26 mouse cellular contexts compared by ENCODE assay signal in the genomic region with DNA sequence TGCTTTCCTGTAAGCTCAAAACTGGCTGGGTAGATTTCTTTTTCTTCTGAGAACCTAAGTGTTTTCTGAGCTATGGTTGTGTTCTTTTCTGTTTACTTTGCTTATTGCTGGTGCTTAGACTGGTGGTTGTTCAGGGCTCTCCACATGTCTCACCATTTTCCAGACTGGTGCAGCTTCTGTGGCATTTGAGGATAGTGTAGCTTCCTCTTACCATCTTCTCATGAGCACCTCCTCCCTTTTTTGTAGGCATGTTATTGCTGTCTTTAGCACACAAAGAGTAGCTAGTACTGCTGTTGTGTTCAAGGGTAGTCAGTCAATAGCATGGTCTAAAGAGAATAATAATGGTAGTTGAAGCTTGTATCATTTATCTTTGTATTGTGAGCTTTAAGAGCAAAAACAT.
DNase-seq lines count a peak whose midpoint lies in the region; ATAC-seq and TF ChIP-seq lines count a peak whose summit lies in the region.
"Had no signal": no experiment of that assay in that cellular context is flagged by ENCODE, and none has a peak within 500 bp of the region (broad histone marks: within the 10 kb centered on the region; RNA-seq: fewer than 3 reads in every experiment).

No protein-coding gene starts in this region.

- no peak overlapping the region for H3K4me3 ChIP-seq in liver, embryonic 13.5 days (replicated peaks)
- H3K4me3 ChIP-seq in liver, postnatal 0 days (ENCODE audit: low read depth, low read length), result no peak overlapping the region
- no peak overlapping the region for H3K4me3 ChIP-seq in MEL (ENCODE audit: control insufficient read depth in 1 of 2, insufficient read depth in 1 of 2, low read depth in 2 of 2, low read length in 2 of 2)
- H3K4me3 ChIP-seq: embryonic facial prominence, embryonic 13.5 days; embryonic facial prominence, embryonic 15.5 days; erythroblast, embryonic 14.5 days; forebrain, embryonic 10.5 days; forebrain, embryonic 12.5 days had no signal

- H3K9ac ChIP-seq in liver, embryonic 13.5 days, result no peak overlapping the region
- no peak overlapping the region for H3K9ac ChIP-seq in liver, postnatal 0 days (replicated peaks)
- H3K9ac ChIP-seq in MEL (ENCODE audit: control insufficient read depth, low read depth, low read length, poor library complexity, severe bottlenecking), result no peak overlapping the region
- H3K9ac ChIP-seq: embryonic facial prominence, embryonic 13.5 days; embryonic facial prominence, embryonic 15.5 days; forebrain, embryonic 12.5 days had no signal

- no peaks in the 10 kb centered on the region for H3K79me2 ChIP-seq in MEL (ENCODE audit: control insufficient read depth, insufficient read depth, low read length, poor library complexity)

- no peak overlapping the region for H3K4me2 ChIP-seq in liver, embryonic 13.5 days
- H3K4me2 ChIP-seq in liver, postnatal 0 days (ENCODE audit: low read depth, low read length), result no peak overlapping the region
- H3K4me2 ChIP-seq: embryonic facial prominence, embryonic 13.5 days; embryonic facial prominence, embryonic 15.5 days; forebrain, embryonic 12.5 days had no signal

- no peak for TF ChIP-seq CTCF in liver, postnatal 0 days (IDR thresholded peaks at IDR 0.05; ENCODE audit: low read depth)
- no peak for TF ChIP-seq CTCF in MEL (IDR thresholded peaks at IDR 0.05 in 2 of 3, conservative IDR thresholded peaks at IDR 0.05 in 1 of 3; ENCODE audit: control insufficient read depth in 1 of 3, insufficient read depth in 1 of 3, low read depth in 2 of 3, low read length in 3 of 3, poor library complexity in 1 of 3, severe bottlenecking in 1 of 3)

- peaks cover 32% of the 10 kb centered on the region for H3K4me1 ChIP-seq in liver, embryonic 13.5 days (replicated peaks)
- H3K4me1 ChIP-seq in liver, postnatal 0 days (ENCODE audit: insufficient read depth), result peaks cover 7% of the 10 kb centered on the region; the same call in 1 of the 2 replicates
- peaks cover 3 to 12% of the 10 kb centered on the region in 2 experiments for H3K4me1 ChIP-seq in MEL (ENCODE audit: control insufficient read depth in 1 of 2, insufficient read depth in 2 of 2, low read length in 2 of 2)
- H3K4me1 ChIP-seq: embryonic facial prominence, embryonic 15.5 days; forebrain, embryonic 10.5 days; forebrain, embryonic 12.5 days had no signal

- no peak for DNase-seq in liver, embryonic 13.5 days
- no peak for DNase-seq in liver, postnatal 0 days
- DNase-seq in 416B (ENCODE audit: low read depth), result peak; percentile 63
- peak; percentile 29 for DNase-seq in MEL (ENCODE audit: low read depth, low spot score)
- DNase-seq in urinary bladder, postnatal 25 days (ENCODE audit: low spot score), result no peak
- DNase-seq: adrenal gland, adult 2 months; adrenal gland, postnatal 10 days; adrenal gland, postnatal 25 days; B cell, adult 2 months; cerebellum, adult 11 months; cerebellum, adult 18-20 months; cerebellum, adult 8-10 months; cerebellum, adult 9-11 months; cerebellum, postnatal 14 days; cerebellum, postnatal 36 days; embryo, embryonic 11 days had no signal

- H3K36me3 ChIP-seq in liver, embryonic 13.5 days, result no peaks in the 10 kb centered on the region
- no peaks in the 10 kb centered on the region for H3K36me3 ChIP-seq in liver, postnatal 0 days (replicated peaks; ENCODE audit: insufficient read depth, low read length)
- peaks cover 0 to 16% of the 10 kb centered on the region in 2 experiments; a peak in 2 of 4 replicates for H3K36me3 ChIP-seq in MEL (ENCODE audit: control insufficient read depth in 1 of 2, insufficient read depth in 2 of 2, low read length in 2 of 2)
- H3K36me3 ChIP-seq: embryonic facial prominence, embryonic 13.5 days; embryonic facial prominence, embryonic 15.5 days; forebrain, embryonic 10.5 days; forebrain, embryonic 12.5 days; G1E had no signal

- ATAC-seq in liver, embryonic 13.5 days (ENCODE audit: low read depth), result no peak
- no peak for ATAC-seq in liver, postnatal 0 days
- ATAC-seq: CD4-positive, CD25-positive, alpha-beta regulatory T cell, adult 4 months; forebrain, embryonic 14.5 days; forebrain, embryonic 16.5 days had no signal

- no peak for TF ChIP-seq POLR2A in MEL (IDR thresholded peaks at IDR 0.05; ENCODE audit: control insufficient read depth in 1 of 2, insufficient read depth in 1 of 2, low read depth in 1 of 2, low read length in 2 of 2, poor library complexity in 1 of 2)

- H3K27me3 ChIP-seq in liver, embryonic 13.5 days, result no peaks in the 10 kb centered on the region
- H3K27me3 ChIP-seq in liver, postnatal 0 days (ENCODE audit: insufficient read depth, low read length), result no peaks in the 10 kb centered on the region
- H3K27me3 ChIP-seq in MEL (ENCODE audit: control insufficient read depth in 1 of 2, insufficient read depth in 2 of 2, low read length in 2 of 2), result no peaks in the 10 kb centered on the region
- H3K27me3 ChIP-seq: CH12.LX; embryonic facial prominence, embryonic 13.5 days; embryonic facial prominence, embryonic 15.5 days; forebrain, embryonic 12.5 days had no signal

- H3K27ac ChIP-seq in liver, embryonic 13.5 days, result peak overlapping the region; percentile 48
- no peak overlapping the region for H3K27ac ChIP-seq in liver, postnatal 0 days (ENCODE audit: low read depth)
- H3K27ac ChIP-seq in MEL (ENCODE audit: control insufficient read depth, low read depth, low read length), result peak overlapping the region; percentile 36; the same call in 1 of the 2 replicates
- H3K27ac ChIP-seq: embryonic facial prominence, embryonic 13.5 days; embryonic facial prominence, embryonic 15.5 days; forebrain, embryonic 10.5 days; forebrain, embryonic 12.5 days had no signal

- no peaks in the 10 kb centered on the region for H3K9me3 ChIP-seq in liver, embryonic 13.5 days (replicated peaks)
- H3K9me3 ChIP-seq in liver, postnatal 0 days (ENCODE audit: low read length), result no peaks in the 10 kb centered on the region
- no peaks in the 10 kb centered on the region for H3K9me3 ChIP-seq in MEL (replicated peaks; ENCODE audit: insufficient read depth, low read length)
- H3K9me3 ChIP-seq: embryonic facial prominence, embryonic 13.5 days; embryonic facial prominence, embryonic 15.5 days; forebrain, embryonic 10.5 days; forebrain, embryonic 12.5 days; G1E had no signal

- no peak for TF ChIP-seq EP300 in liver, postnatal 0 days (IDR thresholded peaks at IDR 0.05; ENCODE audit: low read depth)
- TF ChIP-seq EP300 in MEL (IDR thresholded peaks at IDR 0.05; ENCODE audit: low read depth in 1 of 2, low read length in 2 of 2), result no peak

- TF ChIP-seq RAD21 in MEL (IDR thresholded peaks at IDR 0.05; ENCODE audit: low read depth, low read length), result no peak

TF ChIP-seq in MEL, 35 proteins besides CTCF, POLR2A, EP300 and RAD21:
- TF ChIP-seq USF2 (IDR thresholded peaks at IDR 0.05; ENCODE audit: borderline replicate concordance in 1 of 2, insufficient read depth in 1 of 2, low read depth in 1 of 2, low read length in 2 of 2) (no peak), KAT2A (conservative IDR thresholded peaks at IDR 0.05; ENCODE audit: low read depth, low read length) (no peak), BHLHE40 (IDR thresholded peaks at IDR 0.05; ENCODE audit: borderline replicate concordance, low read depth, low read length) (no peak), SMC3 (IDR thresholded peaks at IDR 0.05; ENCODE audit: low read depth, low read length) (no peak), MAX (IDR thresholded peaks at IDR 0.05; ENCODE audit: low read length) (no peak), MYB (IDR thresholded peaks at IDR 0.05; ENCODE audit: low read depth, low read length) (no peak)

Comparison
In these comparisons a context has a peak if more than half of its experiments do, and no peak if none do; other contexts are left out.
1. DNase-seq: peak in 416B (single experiment) and MEL (single experiment); none in liver, embryonic 13.5 days (single experiment), liver, postnatal 0 days (single experiment) and urinary bladder, postnatal 25 days (single experiment).